Mouse (Mus musculus): ENCODE measurements around the gene Pld1.
A peak's percentile ranks its signal among the peaks of the same experiment; 100 is the strongest.

Pld1 gene

GRCm38 (mm10) chr3:28165598-28165997 is 227.1 kb downstream of the Pld1 start:
- peak; percentile 65 for DNase-seq

- peak; percentile 63 for DNase-seq
These were observed 229.5 kb downstream of the Pld1 start for GRCm38 (mm10) chr3:28167796-28168505.

GRCm38 (mm10) chr3:28170911-28171618 is 232.6 kb downstream of the Pld1 start:
- peak; percentile 88 for DNase-seq

GRCm38 (mm10) chr3:28175997-28176967 is 237.8 kb downstream of the Pld1 start:
- DNase-seq: peak; percentile 83

- no peak for DNase-seq
These were observed 239.8 kb downstream of the Pld1 start for GRCm38 (mm10) chr3:28178333-28178732.

Data from cerebellum, adult 9-11 months (tissue).